Mouse (Mus musculus): Measurements from ENCODE around the gene Rrp1b. TPM values are rescaled to one million over a fixed set of nuclear protein-coding genes. Genes with fewer than 3 reads are reported as not detected.
A peak's percentile ranks its signal among the peaks of the same experiment; 100 is the strongest.

Gene Rrp1b
- 29.2 and 31.7 TPM in 2 replicates for polyA plus RNA-seq (2015; fragmentation: Nextera tagmentation; extraction: Ambion mirVana)

GRCm38 (mm10) chr17:32035609-32036508 is at the start of gene Rrp1b, which contains the start of gene Hsf2bp:
Gene Rrp1b, plus strand, starts transcription at chr17:32036100.
Gene Hsf2bp, minus strand, starts transcription at chr17:32036349.
- peak within 1 kb of the TSS; percentile 76 for H3K27ac ChIP-seq
- peak within 1 kb of the TSS; percentile 84 for H3K4me3 ChIP-seq
- peaks cover 18% of the 10 kb centered on the region for H3K4me1 ChIP-seq (replicated peaks)
- H3K9me3 ChIP-seq (replicated peaks): no peaks in the 10 kb centered on the region
- peak within 1 kb of the TSS; percentile 81 for H3K9ac ChIP-seq
- H3K27me3 ChIP-seq: no peaks in the 10 kb centered on the region
- H3K36me3 ChIP-seq: no peaks in the 10 kb centered on the region
- ATAC-seq (replicated peaks; ENCODE audit: insufficient number of reproducible peaks, insufficient read depth, low FRiP score, low read depth): peak; percentile 91
- peak within 1 kb of the TSS; percentile 95 for H3K4me2 ChIP-seq
- WGBS: 5% methylated on average over 52 of the region's 52 CpGs

- H3K4me2 ChIP-seq: no peak overlapping the region
- H3K9me3 ChIP-seq (replicated peaks): no peaks in the 10 kb centered on the region
- no peak overlapping the region for H3K9ac ChIP-seq
- H3K4me3 ChIP-seq: no peak overlapping the region
- ATAC-seq (replicated peaks; ENCODE audit: insufficient number of reproducible peaks, insufficient read depth, low FRiP score, low read depth): no peak
- H3K36me3 ChIP-seq: no peaks in the 10 kb centered on the region
- H3K4me1 ChIP-seq (replicated peaks): peaks cover 19% of the 10 kb centered on the region
- WGBS: 93% methylated on average over 1 of the region's 1 CpGs
- H3K27ac ChIP-seq: no peak overlapping the region
- H3K27me3 ChIP-seq: no peaks in the 10 kb centered on the region
Observed at GRCm38 (mm10) chr17:31986915-31987314, 49.0 kb upstream of the Rrp1b start.

- Histone ChIP-seq H3K27me3 (no peaks in the 10 kb centered on the region), H3K9me3 (replicated peaks) (no peaks in the 10 kb centered on the region), H3K27ac (no peak overlapping the region), H3K36me3 (no peaks in the 10 kb centered on the region), H3K9ac (no peak overlapping the region), H3K4me2 (no peak overlapping the region), H3K4me3 (no peak overlapping the region), H3K4me1 (replicated peaks) (no peaks in the 10 kb centered on the region)
- ATAC-seq (replicated peaks; ENCODE audit: insufficient number of reproducible peaks, insufficient read depth, low FRiP score, low read depth): no peak
- WGBS: 68% methylated on average over 2 of the region's 2 CpGs
Observed at GRCm38 (mm10) chr17:31989035-31989434, 46.9 kb upstream of the Rrp1b start.

GRCm38 (mm10) chr17:31992004-31992403 is 43.9 kb upstream of the Rrp1b start:
- Histone ChIP-seq H3K4me1 (replicated peaks) (no peaks in the 10 kb centered on the region), H3K36me3 (no peaks in the 10 kb centered on the region), H3K4me2 (no peak overlapping the region), H3K9ac (no peak overlapping the region), H3K9me3 (replicated peaks) (no peaks in the 10 kb centered on the region), H3K27me3 (no peaks in the 10 kb centered on the region), H3K4me3 (no peak overlapping the region), H3K27ac (no peak overlapping the region)
- 62% methylated on average over 2 of the region's 2 CpGs for WGBS
- no peak for ATAC-seq (replicated peaks; ENCODE audit: insufficient number of reproducible peaks, insufficient read depth, low FRiP score, low read depth)

GRCm38 (mm10) chr17:31993354-31993753 is 42.5 kb upstream of the Rrp1b start:
- no peak overlapping the region for H3K9ac ChIP-seq
- no peaks in the 10 kb centered on the region for H3K36me3 ChIP-seq
- H3K4me3 ChIP-seq: no peak overlapping the region
- no peak for ATAC-seq (replicated peaks; ENCODE audit: insufficient number of reproducible peaks, insufficient read depth, low FRiP score, low read depth)
- H3K4me1 ChIP-seq (replicated peaks): no peaks in the 10 kb centered on the region
- 69% methylated on average over 1 of the region's 1 CpGs for WGBS
- H3K9me3 ChIP-seq (replicated peaks): no peaks in the 10 kb centered on the region
- H3K4me2 ChIP-seq: no peak overlapping the region
- H3K27me3 ChIP-seq: no peaks in the 10 kb centered on the region
- H3K27ac ChIP-seq: no peak overlapping the region

GRCm38 (mm10) chr17:31994132-31994531 is 41.8 kb upstream of the Rrp1b start:
- Histone ChIP-seq H3K4me2 (no peak overlapping the region), H3K4me1 (replicated peaks) (no peaks in the 10 kb centered on the region), H3K27me3 (no peaks in the 10 kb centered on the region), H3K9me3 (replicated peaks) (no peaks in the 10 kb centered on the region), H3K27ac (no peak overlapping the region), H3K4me3 (no peak overlapping the region), H3K36me3 (no peaks in the 10 kb centered on the region), H3K9ac (no peak overlapping the region)
- no peak for ATAC-seq (replicated peaks; ENCODE audit: insufficient number of reproducible peaks, insufficient read depth, low FRiP score, low read depth)

GRCm38 (mm10) chr17:31995784-31996183 is 40.1 kb upstream of the Rrp1b start:
- H3K4me3 ChIP-seq: no peak overlapping the region
- H3K9ac ChIP-seq: no peak overlapping the region
- H3K4me2 ChIP-seq: no peak overlapping the region
- no peaks in the 10 kb centered on the region for H3K4me1 ChIP-seq (replicated peaks)
- no peak overlapping the region for H3K27ac ChIP-seq
- 73% methylated on average over 2 of the region's 2 CpGs for WGBS
- H3K9me3 ChIP-seq (replicated peaks): no peaks in the 10 kb centered on the region
- no peak for ATAC-seq (replicated peaks; ENCODE audit: insufficient number of reproducible peaks, insufficient read depth, low FRiP score, low read depth)
- H3K36me3 ChIP-seq: no peaks in the 10 kb centered on the region
- H3K27me3 ChIP-seq: no peaks in the 10 kb centered on the region

GRCm38 (mm10) chr17:31996331-31996730 is 39.6 kb upstream of the Rrp1b start:
- Histone ChIP-seq H3K27me3 (no peaks in the 10 kb centered on the region), H3K27ac (no peak overlapping the region), H3K4me2 (no peak overlapping the region), H3K9ac (no peak overlapping the region), H3K9me3 (replicated peaks) (no peaks in the 10 kb centered on the region), H3K4me1 (replicated peaks) (no peaks in the 10 kb centered on the region), H3K36me3 (no peaks in the 10 kb centered on the region), H3K4me3 (no peak overlapping the region)
- WGBS: 62% methylated on average over 4 of the region's 4 CpGs
- no peak for ATAC-seq (replicated peaks; ENCODE audit: insufficient number of reproducible peaks, insufficient read depth, low FRiP score, low read depth)

GRCm38 (mm10) chr17:31998351-31998750 is 37.5 kb upstream of the Rrp1b start:
- Histone ChIP-seq H3K4me1 (replicated peaks) (no peaks in the 10 kb centered on the region), H3K27me3 (no peaks in the 10 kb centered on the region), H3K4me2 (no peak overlapping the region), H3K36me3 (no peaks in the 10 kb centered on the region), H3K4me3 (no peak overlapping the region), H3K9ac (no peak overlapping the region), H3K27ac (no peak overlapping the region), H3K9me3 (replicated peaks) (no peaks in the 10 kb centered on the region)
- ATAC-seq (replicated peaks; ENCODE audit: insufficient number of reproducible peaks, insufficient read depth, low FRiP score, low read depth): no peak
- WGBS: 71% methylated on average over 1 of the region's 1 CpGs

- no peak overlapping the region for H3K4me2 ChIP-seq
- 75% methylated on average over 3 of the region's 3 CpGs for WGBS
- H3K27me3 ChIP-seq: no peaks in the 10 kb centered on the region
- no peak overlapping the region for H3K9ac ChIP-seq
- H3K27ac ChIP-seq: no peak overlapping the region
- no peak overlapping the region for H3K4me3 ChIP-seq
- ATAC-seq (replicated peaks; ENCODE audit: insufficient number of reproducible peaks, insufficient read depth, low FRiP score, low read depth): no peak
- H3K4me1 ChIP-seq (replicated peaks): no peaks in the 10 kb centered on the region
- no peaks in the 10 kb centered on the region for H3K36me3 ChIP-seq
- no peaks in the 10 kb centered on the region for H3K9me3 ChIP-seq (replicated peaks)
Observed at GRCm38 (mm10) chr17:32003251-32003650, 32.6 kb upstream of the Rrp1b start.

GRCm38 (mm10) chr17:32006800-32007199 is 29.1 kb upstream of the Rrp1b start:
- no peaks in the 10 kb centered on the region for H3K9me3 ChIP-seq (replicated peaks)
- WGBS: 68% methylated on average over 5 of the region's 5 CpGs
- no peak for ATAC-seq (replicated peaks; ENCODE audit: insufficient number of reproducible peaks, insufficient read depth, low FRiP score, low read depth)
- no peaks in the 10 kb centered on the region for H3K4me1 ChIP-seq (replicated peaks)
- no peak overlapping the region for H3K9ac ChIP-seq
- H3K4me2 ChIP-seq: no peak overlapping the region
- no peak overlapping the region for H3K4me3 ChIP-seq
- no peaks in the 10 kb centered on the region for H3K27me3 ChIP-seq
- H3K36me3 ChIP-seq: no peaks in the 10 kb centered on the region
- no peak overlapping the region for H3K27ac ChIP-seq

GRCm38 (mm10) chr17:32011694-32012093 is 24.2 kb upstream of the Rrp1b start:
- H3K36me3 ChIP-seq: no peaks in the 10 kb centered on the region
- WGBS: 76% methylated on average over 6 of the region's 6 CpGs
- peaks cover 9% of the 10 kb centered on the region for H3K4me1 ChIP-seq (replicated peaks)
- no peaks in the 10 kb centered on the region for H3K27me3 ChIP-seq
- no peaks in the 10 kb centered on the region for H3K9me3 ChIP-seq (replicated peaks)
- no peak overlapping the region for H3K4me2 ChIP-seq
- no peak overlapping the region for H3K4me3 ChIP-seq
- no peak overlapping the region for H3K27ac ChIP-seq
- no peak for ATAC-seq (replicated peaks; ENCODE audit: insufficient number of reproducible peaks, insufficient read depth, low FRiP score, low read depth)
- no peak overlapping the region for H3K9ac ChIP-seq

Measured in heart, embryonic 15.5 days (tissue).